Mouse (Mus musculus): ENCODE data around the gene Tead1.

DNA sequence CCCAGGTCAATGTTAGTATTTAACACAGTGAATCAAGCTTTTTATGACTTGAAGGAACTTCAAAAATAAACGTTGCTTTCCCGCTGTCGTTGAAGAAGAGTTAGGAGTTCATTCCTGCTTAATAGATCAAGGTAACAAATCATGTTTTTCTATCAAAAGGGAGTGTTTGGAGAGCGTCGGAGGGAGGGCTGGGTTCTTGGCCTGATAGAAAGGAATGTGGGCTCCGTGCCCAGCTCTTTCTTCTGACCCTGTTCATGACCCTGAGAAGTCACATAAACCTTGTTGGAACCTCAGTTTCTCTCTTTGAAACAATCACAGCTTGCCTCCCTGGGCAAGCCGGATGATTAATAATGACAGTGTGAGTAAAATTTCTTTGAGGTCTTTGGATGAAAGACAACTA lies 251.6 kb downstream of the Tead1 start:
- no peak for TF ChIP-seq CTCF (IDR thresholded peaks at IDR 0.05; ENCODE audit: low read depth)
- no peak for TF ChIP-seq EP300 (optimal IDR thresholded peaks at IDR 0.05)
